Mouse (Mus musculus) retina, adult 2 months (tissue): ENCODE data around the gene Krtap28-10.
"Not testable (repeated sequence)": the region's sequence is repeated elsewhere in the genome, so short reads cannot be mapped to it uniquely, and the experiment has no call there.

Experiments used
- DNase-seq: peaks from one replicate; pipeline ENCODE4 v3.0.0-alpha.2; 2012; ENCODE audit warnings: low read depth, low spot score

Krtap28-10 gene

DNA sequence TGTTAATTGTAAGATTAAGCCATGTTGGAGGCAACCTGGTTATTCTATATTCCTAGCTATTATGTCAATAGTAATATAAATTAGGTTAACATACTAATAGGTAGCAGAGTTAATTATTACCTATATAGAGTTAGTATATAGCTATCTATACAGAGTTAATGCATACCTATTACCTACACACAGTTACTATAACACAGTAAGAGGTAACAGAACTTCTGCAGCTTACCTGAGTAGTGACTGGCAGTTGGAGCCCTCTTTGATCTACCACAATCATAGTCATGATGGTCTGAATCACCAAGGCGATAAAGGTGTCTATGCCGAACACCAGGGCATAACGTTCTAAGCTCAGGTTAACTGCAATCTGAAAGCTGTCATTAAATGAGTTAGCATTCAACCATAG, 27.8 kb downstream of the Krtap28-10 start:
- no peak for DNase-seq

DNA sequence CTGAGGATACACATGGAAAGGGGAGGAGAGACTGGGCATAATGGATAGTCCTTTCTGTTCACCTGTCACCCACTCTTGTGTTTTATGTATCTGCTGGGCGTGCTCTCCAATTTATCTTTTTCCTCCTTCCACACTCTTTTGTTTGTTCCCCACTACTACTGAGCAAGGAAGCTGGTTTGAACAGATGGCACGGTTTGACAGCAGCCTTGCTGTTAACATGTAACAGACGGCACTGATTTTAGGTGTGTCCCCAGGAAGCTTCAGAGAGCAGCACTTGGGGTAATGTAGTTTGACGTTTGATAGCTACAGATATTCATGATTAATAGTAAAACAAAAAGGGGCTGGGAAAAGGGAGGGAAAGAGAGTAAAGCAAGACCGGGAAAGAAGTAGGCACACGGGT, 34.8 kb downstream of the Krtap28-10 start:
- no peak for DNase-seq

DNA sequence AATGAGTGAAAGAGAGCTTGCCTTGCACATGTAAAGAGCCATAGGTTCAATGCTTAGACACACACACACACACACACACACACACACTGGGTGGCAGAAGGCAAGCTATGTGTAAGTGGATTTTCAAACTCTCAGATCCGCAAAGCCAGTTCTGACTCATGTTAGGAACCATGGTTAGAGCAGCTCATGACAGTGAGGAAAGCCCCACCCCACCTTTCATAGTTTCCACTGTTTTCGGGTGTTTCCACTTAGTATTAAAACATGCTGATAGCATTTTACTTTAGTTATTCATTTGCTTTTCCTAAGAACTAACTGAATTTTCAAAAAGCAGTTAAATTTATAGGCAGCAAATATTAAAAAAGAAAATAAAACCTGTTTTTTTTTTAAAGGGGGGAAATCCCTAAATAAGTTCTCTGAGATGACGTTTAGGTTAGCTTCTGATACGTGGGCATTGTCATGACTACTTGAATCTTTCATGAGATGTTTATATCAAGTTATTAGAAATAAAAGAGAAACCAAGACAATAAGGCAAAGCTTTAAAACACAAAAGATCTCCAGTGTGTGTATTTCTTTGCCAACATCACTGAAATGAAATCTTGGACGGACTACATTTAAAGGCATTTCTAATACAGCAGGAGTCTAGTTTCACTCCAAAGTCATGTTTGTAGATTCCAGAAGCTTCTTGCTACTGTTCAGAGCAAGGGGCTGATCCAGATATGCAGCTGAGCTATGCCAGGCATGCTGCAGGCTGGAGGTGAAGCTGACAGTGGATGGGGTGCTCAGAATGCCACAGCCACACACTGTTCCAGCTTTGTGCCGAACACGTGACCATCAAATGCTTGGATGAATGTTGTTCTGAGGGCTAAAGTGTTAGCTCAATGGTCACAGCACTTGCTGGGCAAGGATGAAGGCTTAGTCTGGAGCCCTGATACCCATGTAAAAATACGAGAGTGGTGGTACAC, 35.8 kb downstream of the Krtap28-10 start:
- no peak for DNase-seq

DNA sequence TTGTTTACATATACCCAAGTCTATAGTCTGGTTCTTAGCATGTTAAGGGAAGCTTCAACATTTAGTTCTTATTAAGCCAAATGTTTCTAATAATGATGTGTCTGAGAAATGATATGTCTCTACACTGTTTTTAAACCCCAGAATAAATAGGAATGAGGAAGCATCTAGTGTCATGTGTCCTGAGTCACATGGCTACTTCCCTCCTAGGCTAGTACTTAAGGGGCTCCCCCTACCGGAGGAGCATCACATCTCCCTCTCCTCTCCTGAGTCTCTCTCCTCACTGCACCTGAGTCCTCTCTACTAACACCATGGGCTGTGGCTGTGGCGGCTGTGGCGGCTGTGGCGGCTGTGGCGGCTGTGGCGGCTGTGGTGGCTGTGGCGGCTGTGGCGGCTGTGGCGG, 42.0 kb downstream of the Krtap28-10 start, which contains the start of gene Gm47959:
Gm47959 (plus strand) TSS at position 243 of the 400 bp plus-strand sequence.
- DNase-seq = not testable (repeated sequence)

DNA sequence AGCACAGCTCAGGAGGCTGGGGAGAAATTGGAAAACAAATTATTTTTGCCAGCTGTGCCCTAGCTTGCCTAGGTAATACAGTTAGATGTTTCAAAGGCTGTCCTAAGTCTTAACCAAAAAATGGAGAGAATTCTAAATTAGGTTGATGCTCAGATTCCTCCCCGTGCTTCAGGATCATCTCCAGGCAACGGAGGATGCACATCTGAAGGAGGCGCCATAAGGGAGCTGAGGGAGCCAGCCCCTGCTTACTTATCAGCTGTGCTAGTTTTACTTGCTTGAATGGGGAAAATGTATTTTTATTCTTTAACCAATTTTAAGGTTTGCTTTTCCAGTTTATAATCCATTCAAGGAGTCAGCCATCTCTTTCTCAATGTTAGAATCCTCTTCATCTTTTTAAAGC, 48.3 kb downstream of the Krtap28-10 start:
- DNase-seq = no peak

DNA sequence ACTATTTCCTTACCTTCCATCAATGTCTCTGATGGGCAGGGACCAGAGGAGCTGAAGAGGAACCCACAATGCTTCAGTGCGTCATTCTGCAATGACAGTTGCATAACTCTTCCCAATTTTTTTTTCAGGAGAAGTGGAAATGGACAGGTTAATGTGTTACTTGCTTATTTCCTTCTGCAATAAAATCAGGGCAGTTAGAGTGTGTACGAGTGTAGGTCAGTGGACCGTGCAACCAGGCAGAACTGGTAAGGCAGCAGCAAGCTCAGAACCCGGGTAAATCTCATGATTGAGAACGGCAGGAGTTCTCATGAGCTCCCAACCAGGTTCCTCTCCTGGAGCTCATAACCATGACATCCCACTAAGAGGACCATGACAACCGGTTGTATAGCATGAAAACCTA, 50.2 kb downstream of the Krtap28-10 start:
- DNase-seq = no peak

DNA sequence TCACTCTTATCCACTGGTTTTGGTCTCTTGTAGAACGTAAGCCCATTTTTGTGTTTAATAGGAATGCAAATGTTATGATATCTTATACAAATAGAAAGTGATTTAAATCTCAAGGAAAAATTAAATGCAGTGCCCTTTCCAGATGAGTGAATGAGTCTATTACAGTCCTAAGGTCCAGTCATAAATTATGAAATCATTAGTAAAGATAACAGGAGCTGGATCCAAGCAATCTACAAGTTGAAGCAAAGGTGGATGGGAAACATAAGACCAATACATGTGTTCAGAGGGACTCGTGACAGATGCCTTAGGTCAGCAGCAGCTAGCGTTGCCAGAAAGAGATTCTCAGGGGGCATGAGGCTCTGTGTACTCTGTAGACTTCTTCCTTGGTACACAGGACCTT, 50.7 kb downstream of the Krtap28-10 start:
- no peak for DNase-seq
